Mouse (Mus musculus) thymus, postnatal 25 days (tissue): ENCODE results near the gene Ccs.

ENCODE experiments used
- DNase-seq: peaks from one replicate; pipeline ENCODE4 v3.0.0; 2022

Ccs gene

GRCm38 (mm10) chr19:4833977-4834376 is 5.2 kb downstream of the Ccs start:
- DNase-seq: no peak

GRCm38 (mm10) chr19:4829156-4829555 is 10.0 kb downstream of the Ccs start:
- DNase-seq: no peak

- DNase-seq: no peak
Measured at GRCm38 (mm10) chr19:4828444-4829114, 10.6 kb downstream of the Ccs start.

GRCm38 (mm10) chr19:4820678-4821303 is 18.3 kb downstream of the Ccs start:
- no peak for DNase-seq

GRCm38 (mm10) chr19:4817182-4817835 is 21.8 kb downstream of the Ccs start:
- no peak for DNase-seq

- DNase-seq: peak; percentile 29
Measured at GRCm38 (mm10) chr19:4813015-4813414, 26.1 kb downstream of the Ccs start.

- DNase-seq: peak; percentile 12
Measured at GRCm38 (mm10) chr19:4812334-4812949, 26.7 kb downstream of the Ccs start.

- no peak for DNase-seq
Measured at GRCm38 (mm10) chr19:4811909-4812242, 27.3 kb downstream of the Ccs start.

- DNase-seq: peak; percentile 96
Measured at GRCm38 (mm10) chr19:4811063-4811908, 27.8 kb downstream of the Ccs start, which contains the start of the genes Gm21992 and Rbm14. Gm21992 (minus strand) TSS chr19:4811612. Rbm14 (minus strand) TSS chr19:4811634.

GRCm38 (mm10) chr19:4810746-4811062 is 28.4 kb downstream of the Ccs start:
- no peak for DNase-seq

GRCm38 (mm10) chr19:4810309-4810708 is 28.8 kb downstream of the Ccs start:
- DNase-seq: no peak

GRCm38 (mm10) chr19:4803283-4803682 is 35.8 kb downstream of the Ccs start:
- no peak for DNase-seq

- DNase-seq: no peak
Measured at GRCm38 (mm10) chr19:4802691-4803091, 36.4 kb downstream of the Ccs start.

- DNase-seq: no peak
Measured at GRCm38 (mm10) chr19:4799083-4799482, 40.0 kb downstream of the Ccs start.

GRCm38 (mm10) chr19:4797846-4798245 is 41.3 kb downstream of the Ccs start:
- no peak for DNase-seq

GRCm38 (mm10) chr19:4795929-4796328 is 43.2 kb downstream of the Ccs start:
- no peak for DNase-seq

GRCm38 (mm10) chr19:4793831-4794422 is 45.2 kb downstream of the Ccs start, which contains the start of gene Rbm4:
Rbm4 (minus strand) TSS chr19:4793901.
- peak; percentile 97 for DNase-seq

GRCm38 (mm10) chr19:4793281-4793830 is 45.8 kb downstream of the Ccs start:
- DNase-seq: no peak

- no peak for DNase-seq
Measured at GRCm38 (mm10) chr19:4786313-4786712, 52.8 kb downstream of the Ccs start.

GRCm38 (mm10) chr19:4785206-4785605 is 53.9 kb downstream of the Ccs start:
- DNase-seq: no peak

GRCm38 (mm10) chr19:4782891-4783290 is 56.2 kb downstream of the Ccs start:
- DNase-seq: no peak
